Mouse (Mus musculus) liver, postnatal 0 days (tissue): ENCODE results near the gene Gabbr2.

Experiments used
- CTCF ChIP-seq: sonication (generic); IDR thresholded peaks from 2 replicates; pipeline ENCODE4 v1.5.1; 2016; ENCODE audit warnings: antibody characterized with exemption, low read depth
- EP300 ChIP-seq: IDR thresholded peaks from 2 replicates; pipeline ENCODE4 v1.6.1; 2016; ENCODE audit warnings: antibody characterized with exemption, low read depth, mild to moderate bottlenecking

- no peak for TF ChIP-seq EP300
- no peak for TF ChIP-seq CTCF
Observed at GRCm38 (mm10) chr4:46811165-46811564, 180.5 kb downstream of the Gabbr2 start.
